Mouse (Mus musculus): ENCODE data around the gene Slc5a1. TPM values are rescaled to one million over a fixed set of nuclear protein-coding genes. Genes with fewer than 3 reads are reported as not detected.

The Slc5a1 gene
- 0.11 TPM in 1 of 2 replicates, not detected in the other for total RNA-seq (2021)
- long read RNA-seq, experiment 1 = 0 reads
- long read RNA-seq, experiment 2 = 0 reads

DNA sequence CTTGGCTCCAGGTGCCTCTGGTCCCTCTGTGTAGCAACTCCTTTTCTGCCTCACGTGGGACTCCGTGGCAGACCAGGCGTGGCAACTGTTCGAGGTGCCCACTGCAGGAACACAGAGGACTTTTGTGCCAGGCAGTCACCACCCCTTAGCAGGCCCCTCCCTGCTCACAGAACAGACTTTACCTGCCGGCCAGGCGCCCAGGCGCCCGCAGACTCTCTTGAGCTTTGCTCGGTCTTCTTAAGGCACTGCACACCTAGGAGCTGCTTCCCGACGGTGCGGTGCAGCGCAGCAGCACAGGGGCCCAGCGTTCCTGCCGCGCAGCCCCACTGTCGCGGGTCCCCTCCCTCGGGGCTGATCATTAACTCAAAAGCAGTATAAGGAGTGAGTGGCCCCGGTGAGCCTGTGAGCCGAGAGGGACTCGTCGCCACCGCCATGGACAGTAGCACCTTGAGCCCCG is at the start of gene Slc5a1:
Slc5a1 (plus strand) TSS at position 195 of the 457 bp plus-strand sequence.
- no peak for DNase-seq

DNA sequence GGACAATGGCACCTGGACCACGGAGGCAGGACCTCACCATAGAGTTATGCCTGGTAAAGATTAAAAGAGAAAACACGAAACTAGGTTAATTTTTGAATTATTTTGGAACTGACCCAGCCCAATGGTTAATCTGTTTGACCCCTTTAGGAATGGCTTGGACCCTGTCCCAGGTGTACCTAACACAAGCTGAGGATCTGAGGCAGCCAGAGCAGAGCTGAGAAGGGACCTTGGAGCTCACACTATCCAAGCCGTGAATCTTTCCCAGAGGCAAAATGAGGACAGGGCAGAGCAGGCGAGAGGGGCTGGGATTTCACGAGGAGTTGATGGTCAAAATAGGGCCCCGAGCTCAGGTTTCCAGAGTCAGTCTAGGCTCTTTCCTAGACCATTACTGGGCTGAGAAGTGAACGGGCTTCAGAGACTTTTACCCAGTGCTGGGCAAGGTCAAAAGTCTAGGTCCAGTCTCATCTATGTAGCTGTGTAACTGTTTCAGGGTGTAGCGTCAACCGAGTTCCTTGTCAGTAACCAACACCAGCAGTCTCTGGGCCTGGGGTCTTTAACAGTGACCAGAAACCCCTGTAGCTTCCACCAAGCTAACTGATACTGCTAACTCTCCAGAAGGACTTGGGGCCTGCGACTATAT is 47.8 kb upstream of the Slc5a1 start:
- DNase-seq = no peak

DNA sequence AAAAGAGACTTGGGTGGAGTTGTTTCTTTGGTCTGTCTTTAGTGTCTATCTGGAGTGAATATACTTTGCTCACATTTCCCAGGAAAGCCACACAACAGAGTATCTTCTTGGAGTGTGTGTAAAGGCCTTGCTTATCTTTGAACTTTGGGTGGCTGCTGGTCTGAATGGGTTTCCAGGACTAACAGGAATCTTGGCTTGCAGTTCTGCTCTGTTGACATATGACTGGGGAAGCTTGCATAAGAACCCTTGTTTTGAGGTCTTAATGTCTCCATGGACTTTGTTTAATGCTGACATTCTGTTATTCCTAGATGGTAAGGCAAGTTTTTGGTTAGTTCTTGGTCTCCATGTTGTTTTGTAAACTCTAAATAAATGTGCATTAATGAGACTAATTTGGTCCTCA is 33.9 kb upstream of the Slc5a1 start:
- no peak for DNase-seq

DNA sequence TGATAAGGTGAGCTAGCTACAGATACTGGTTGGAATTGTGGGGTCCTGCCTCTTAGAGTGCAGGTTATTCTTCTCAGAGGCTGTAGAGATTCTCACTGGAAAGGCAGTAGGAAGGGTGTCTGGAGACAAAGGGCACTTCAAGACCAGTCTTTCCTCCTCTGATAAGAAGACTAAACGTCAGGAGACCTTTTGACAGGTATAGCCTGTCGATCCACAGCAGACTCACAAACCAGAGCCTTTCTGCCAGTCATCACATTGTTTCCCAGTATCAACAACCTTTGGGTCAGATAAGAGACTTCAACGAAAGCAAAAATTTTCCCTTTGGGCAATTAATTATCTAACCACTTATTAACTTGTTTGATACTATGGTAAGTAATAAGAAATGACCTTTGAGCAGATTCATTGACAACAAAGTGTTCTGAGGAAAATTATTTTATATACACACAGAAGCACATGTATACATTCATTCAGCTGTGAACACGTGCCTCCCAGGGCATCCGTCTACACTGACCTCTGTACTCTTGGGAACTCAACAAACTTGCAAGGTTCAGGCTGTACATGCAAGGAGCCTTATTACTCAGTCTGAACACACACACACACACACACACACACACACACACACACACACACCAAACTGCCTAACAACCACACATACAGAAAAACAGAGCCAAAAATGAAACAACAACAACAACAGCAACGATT is 27.4 kb upstream of the Slc5a1 start:
- no peak for DNase-seq

DNA sequence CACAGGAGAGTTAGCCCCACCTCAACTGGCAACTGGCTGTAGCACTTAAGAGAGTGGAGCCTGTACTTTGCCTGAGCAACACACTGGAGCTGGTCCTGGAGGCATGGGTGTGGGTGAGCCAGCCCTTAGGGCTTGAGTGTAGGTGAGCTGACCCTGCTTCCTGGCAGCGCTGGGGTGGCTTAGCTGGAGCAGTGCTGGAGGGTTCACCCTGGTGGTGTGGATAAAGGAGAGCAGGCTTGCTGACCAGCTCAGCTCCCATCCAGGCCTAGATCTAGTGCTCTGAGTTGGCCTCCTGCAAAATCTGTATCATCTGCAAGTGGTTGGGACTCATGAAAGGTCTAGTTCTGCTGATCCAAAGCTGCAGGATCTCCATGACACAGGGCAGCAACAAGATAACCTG is 21.1 kb upstream of the Slc5a1 start:
- DNase-seq = no peak

DNA sequence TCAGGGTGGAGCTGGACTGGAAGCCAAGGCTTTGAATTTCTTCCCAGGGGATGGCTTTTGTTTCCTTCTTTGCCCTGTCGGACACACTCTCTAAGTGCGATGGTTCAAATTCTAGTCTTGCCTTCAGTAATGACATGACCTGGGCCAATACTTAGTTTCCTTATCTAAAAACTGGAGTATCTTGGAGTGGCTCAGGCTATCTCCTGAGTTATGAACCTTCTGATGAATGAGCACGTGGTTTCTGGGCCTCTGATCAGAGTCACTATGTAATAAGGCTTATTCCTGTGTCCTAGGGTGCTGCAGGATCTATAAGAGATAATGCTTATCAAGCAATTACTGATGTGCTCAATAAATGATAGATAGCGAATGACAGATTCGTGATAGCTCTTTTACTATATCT is 19.4 kb upstream of the Slc5a1 start:
- no peak for DNase-seq

DNA sequence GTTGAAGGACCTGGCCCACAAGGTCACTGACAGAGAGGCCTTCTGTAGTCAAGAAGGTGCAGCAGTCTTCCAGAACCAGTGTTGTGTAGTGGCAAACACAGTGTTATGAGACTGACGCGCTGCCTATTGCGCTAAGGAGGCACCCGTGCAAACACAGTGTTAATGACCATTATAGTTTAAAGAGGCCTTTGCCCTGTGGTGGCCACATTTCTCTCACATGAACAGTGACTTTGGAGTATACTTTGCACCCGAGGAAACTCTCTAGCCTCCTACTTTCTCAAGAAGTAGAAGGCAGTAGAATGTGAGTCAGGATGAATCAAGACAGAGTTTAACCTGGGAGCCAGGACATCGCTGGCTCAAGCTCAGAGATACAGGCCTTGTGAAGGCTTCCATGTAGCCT is 12.7 kb upstream of the Slc5a1 start:
- DNase-seq = no peak

DNA sequence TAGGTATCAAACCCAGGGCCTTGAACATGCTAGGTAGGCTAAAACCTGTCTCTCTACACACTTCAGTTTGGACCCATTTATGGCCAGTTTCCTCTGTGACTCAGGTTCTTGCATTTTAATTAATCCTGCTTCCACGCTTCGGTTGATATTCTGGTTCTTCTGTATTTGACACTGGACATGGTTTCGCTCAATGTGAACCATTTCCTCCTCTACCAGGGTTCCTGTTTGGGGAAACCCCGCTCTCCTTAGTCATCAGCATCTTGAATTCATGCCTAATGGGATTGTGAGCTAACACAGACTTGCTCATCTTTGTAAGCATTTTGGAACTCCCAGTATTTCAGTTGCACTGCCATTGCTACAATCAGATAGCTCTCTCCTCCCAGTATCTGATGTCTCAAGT is 8.7 kb upstream of the Slc5a1 start:
- DNase-seq = no peak

DNA sequence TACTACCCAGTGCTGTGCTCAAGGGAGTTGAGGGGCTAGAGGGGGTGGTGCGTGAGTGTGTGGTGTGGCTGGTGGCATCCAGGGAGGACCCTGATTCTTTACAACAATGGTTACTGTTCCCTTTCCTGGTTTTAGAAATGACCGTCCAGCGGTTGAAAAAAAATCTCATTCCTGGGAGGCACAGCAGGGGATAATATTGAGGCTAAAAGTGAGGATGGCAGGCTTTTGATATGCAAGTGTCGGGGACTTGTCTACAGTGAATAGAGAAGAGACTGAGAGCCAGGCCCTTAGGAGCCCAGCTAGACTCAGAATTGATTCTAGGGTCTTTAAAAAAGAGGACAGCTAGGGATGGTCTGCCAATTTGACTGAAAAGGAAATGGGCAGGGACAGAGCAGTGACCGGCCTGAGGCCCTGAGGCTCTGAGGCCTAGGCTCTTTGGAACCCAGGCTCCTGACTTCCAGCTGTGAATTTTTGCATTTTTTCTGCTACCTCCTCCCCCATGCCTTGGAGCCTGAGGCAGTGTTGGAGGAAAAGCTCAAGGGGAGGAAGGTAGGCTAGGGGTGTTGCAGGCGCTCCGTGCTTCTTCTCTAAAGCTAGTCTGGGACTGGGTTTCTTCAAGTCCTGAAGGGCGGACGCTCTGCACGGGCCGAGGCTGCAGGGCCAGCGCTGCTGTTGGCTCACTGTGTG is 1.5 kb upstream of the Slc5a1 start:
- DNase-seq = no peak

DNA sequence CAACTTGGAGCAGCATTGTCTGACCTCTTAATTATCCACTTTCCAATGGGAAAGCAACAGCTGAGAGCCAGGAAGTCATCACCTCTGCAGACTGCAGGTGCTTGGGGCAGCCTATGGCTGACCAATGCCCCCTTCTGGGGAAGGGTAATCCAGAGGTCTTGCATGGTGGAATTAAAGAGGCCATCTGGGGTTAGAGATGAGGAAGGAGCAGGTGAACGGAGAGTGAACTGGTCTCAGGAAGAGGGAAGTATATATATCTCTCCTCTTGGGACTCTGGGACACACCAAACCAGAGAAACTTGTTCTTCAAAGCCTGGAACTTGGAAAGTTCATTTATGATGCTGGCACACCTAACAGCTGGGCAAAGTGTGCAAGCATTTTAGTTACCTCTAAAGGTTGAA is 857 bp downstream of the Slc5a1 start:
- DNase-seq = no peak

DNA sequence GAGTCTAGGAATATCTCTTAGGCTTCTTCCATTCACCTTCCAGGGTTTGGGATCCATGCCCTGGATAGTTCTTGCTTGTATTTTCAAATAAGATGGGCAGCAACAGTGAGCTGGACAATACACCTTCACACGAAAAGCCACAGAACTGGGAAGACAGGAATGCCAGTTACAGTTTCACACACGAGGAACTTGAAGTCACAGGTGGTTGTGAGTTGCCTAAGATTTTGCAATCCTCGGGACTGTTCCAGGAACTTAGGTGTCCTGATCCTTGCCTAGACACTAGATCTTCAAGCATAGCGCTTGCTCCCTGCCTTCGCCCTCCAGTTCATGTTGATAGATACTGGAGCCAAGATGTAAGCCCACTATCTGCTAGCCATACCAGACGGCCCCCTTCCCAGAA is 1.6 kb downstream of the Slc5a1 start:
- no peak for DNase-seq

DNA sequence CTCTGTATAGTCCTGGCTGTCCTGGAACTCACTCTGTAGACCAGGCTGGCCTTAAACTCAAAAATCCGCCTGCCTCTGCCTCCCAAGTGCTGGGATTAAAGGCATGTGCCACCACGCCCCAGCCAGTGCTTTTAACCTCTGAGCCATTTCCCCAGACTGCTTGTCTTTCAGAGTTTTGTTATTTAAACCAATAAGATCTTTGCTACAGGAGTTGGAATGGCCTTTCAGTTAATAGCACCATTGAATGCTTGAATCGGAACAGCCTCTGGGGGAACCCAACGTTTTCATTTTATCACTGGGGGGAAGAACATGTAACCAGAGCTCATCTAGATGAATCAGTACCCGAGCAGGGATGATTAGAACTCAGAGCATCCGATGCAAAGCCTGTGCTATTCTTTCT is 3.0 kb downstream of the Slc5a1 start:
- no peak for DNase-seq

DNA sequence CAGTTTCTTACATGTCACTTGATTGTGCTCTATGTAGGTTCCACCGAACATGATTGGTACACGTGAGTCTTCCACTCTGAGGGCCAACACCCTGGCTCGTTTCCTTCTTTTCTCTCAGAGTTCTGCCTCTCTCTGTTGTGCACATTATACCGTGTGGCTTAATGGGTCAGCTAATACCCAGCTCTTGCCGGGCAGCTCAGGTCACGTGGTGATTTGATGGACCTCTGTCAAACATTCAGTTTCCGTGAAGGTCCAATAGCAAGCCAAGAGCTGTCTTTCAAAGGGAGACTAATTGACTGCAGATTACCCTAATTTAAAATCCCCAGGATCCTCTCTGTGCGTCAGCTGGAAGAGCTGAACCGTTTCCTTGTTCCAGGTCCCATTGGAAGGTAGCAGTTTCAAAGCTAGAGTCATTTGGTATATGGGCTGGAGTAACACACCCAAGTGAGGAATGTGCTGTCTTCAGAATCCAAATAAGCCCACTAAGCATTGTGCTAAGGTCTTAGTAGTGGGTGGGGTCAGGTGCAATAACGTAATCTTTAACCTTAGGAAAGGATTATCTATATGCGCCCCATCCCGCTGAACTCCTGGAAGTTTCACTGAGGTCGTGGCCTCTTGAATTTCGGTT is 3.9 kb downstream of the Slc5a1 start:
- DNase-seq = no peak

DNA sequence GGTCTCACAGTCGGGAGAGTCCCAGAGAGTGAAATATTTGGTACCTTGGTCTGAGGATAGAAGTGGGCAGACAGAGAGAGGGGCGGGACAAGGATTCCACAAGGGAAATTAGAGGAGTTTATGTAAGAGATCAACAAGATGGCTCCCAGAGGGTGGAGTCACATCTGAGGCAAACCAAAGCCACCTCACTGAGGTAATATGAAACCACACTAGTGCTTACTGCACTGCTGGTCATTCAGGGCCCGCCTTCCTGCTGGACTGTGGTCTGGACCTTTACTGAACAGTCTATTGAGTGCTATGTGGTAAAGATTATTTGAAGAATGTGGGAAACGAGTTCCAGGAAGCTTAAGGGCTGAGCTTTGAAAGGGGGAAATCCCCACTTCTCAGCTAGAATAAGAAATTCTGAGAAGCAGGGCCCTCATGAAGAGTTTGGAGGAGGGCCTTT is 17.9 kb downstream of the Slc5a1 start:
- DNase-seq = no peak

DNA sequence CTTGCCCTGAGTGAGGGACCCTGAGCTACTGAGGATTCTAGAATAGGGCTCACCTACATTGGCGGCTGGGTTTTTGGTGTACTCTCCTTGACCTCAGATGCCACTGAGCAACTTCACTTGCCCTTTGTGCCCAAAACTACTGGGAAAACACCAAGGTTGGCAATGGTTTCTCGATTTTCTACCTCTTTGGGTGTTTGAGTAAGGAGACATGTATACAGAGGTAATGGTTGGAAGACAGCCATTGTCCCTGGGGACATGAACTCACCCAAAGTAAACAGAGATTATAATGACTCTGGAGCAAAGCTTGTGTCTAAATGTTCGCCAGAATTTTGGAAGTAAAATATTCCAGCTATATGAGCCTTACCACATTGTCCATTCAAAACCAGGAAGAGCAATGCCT is 19.6 kb downstream of the Slc5a1 start:
- DNase-seq = no peak

DNA sequence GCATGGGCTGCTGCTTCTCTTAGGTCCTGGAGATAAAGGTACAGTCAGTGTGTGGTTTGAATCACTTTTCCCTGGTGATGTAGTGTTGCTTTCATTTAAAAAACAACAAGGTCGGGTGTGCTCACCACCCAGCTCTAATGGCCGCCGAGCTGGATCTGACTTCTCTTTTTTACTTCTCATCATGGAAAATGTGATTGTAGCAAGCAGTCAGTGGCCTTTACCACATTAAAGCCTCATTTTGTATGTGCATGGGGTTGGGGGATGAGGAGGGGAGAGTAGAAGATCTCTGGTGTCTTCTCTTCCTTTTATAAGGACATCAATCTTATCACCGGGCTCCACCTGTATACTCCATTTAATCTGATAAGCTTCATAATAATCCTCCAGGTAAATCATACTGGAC is 21.3 kb downstream of the Slc5a1 start:
- DNase-seq = no peak

DNA sequence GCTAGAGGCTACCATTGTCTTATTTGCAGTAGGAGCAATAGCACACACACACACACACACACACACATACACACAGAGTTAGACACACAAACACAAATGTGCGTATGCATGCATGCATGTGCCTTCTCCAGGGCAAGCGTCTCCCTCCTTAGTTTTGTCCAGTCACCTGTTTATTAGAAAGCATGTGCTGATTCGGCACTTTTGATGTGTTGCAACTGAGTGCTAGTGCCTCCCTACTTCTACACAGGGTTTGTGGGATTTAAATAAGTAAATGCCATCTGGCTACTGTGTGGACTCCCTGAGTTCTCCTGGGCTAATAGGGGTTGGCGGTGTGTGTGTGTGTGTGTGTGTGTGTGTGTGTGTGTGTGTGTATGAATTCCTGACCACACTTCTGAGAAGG is 30.1 kb downstream of the Slc5a1 start:
- no peak for DNase-seq

DNA sequence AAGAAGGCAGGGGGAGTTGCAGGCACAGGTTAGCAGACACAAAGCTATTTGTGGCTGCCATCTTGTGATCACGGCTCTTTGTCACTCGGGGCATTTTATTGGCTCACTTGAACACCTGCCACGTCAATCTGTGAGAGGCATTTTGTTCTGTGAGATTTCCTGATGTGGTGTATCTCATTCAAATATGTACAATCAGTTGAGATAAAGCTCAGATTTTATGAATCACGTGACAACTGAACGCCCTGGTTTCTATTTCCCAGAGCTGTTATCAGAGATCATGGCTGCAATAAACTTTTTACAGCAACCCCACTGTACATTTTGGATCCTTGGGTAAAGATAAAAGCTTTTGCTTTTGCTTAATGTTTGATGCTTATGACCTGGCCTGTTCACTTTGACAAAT is 31.6 kb downstream of the Slc5a1 start:
- DNase-seq = no peak

DNA sequence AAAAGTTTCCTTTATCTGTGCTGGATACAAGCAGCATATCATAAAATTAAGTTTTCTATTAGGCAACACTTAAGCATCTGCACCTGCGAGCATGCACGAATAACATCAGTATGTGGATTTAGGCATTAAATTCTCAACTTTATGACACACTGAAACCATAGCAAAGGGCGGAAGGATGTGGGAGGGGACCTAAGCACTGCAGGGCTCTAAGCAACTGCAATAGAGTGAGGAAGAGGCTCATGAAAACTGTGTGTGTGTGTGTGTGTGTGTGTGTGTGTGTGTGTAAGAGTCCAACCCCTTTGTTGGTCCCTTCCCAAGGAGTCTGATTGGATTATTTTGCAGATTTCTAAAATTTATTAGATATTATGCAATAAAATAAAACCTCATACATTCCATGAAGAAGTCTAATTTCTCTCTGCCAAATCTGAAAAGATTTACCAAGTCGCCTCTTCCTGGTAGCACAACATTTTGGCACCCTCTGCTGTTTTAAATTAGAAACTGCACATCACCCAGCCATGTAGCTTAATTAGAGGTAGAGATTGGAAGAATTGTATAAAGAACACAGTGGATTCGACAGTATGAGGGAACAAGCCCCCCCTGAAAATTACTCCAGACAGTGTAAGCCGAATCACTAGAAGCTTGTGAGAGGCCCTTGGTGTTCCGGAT is 38.9 kb downstream of the Slc5a1 start:
- DNase-seq = peak; percentile 37

DNA sequence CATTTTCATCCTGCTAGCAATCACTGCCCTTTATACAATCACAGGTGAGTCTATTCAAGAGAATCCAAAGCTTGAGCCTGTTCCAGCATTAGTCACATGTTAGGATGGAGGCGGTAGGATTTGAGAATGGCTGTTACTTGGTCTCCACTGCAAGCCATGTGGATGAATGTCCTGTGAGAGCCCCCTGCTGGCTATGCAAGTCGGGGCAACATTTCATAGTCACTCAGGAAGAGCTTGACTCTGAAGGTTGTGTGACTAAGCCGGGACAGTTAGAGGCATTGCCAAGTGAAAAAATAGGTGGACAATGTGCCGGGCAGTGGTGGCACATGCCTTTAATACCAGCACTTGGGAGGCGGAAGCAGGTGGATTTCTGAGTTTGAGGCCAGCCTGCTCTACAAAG is 40.0 kb downstream of the Slc5a1 start:
- peak; percentile 60 for DNase-seq

DNA sequence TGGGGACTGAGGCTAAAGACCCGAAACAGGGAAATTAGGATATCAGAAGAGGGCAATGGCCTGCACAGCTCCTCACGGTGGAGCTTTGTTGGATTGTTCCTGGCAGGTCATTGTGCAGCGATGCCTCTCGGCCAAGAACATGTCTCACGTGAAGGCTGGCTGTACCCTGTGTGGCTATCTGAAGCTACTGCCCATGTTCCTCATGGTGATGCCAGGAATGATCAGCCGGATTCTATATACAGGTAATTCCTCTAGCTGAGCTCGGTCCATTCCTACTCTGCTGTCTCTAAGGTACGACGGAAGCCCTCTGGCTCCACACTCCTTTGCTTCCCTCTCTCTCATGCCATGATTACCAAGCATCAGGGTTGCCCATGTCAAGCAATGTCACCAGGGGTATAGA is 42.8 kb downstream of the Slc5a1 start:
- DNase-seq = no peak

DNA sequence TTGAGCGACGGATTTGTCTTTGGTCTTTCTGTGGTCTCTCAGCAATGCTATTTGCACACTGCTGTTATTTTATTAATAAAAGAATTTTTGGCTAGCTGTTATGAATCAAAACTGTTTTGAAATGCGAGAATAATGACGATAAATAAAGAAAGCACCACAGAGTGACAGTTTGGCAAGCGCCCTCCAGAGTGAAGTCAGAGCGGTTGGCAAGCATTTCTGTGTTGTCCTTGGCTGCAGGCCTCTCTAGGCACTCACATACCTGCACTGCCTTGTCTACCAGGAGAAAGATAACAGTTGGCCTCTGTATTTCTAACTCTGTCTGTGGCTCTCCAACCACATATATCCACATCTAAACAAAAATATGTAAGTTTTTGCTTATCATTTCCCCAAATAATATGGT is 43.7 kb downstream of the Slc5a1 start:
- peak; percentile 77 for DNase-seq
